Mouse (Mus musculus): Measurements from ENCODE around the gene Gsc2.
A peak's percentile ranks its signal among the peaks of the same experiment; 100 is the strongest.

Gene Gsc2

GRCm38 (mm10) chr16:17922163-17922538 lies 7.3 kb upstream of the Gsc2 start:
- no peak for DNase-seq

GRCm38 (mm10) chr16:17921325-17922162 lies 6.7 kb upstream of the Gsc2 start:
- DNase-seq, result peak; percentile 96 to 97

- DNase-seq, result no peak
These were observed 5.7 kb upstream of the Gsc2 start for GRCm38 (mm10) chr16:17920586-17920985.

GRCm38 (mm10) chr16:17911052-17911595 lies 3.7 kb downstream of the Gsc2 start, which contains the start of gene Ess2:
Gene Ess2, minus strand, starts transcription at chr16:17911348.
- peak; percentile 92 to 93 for DNase-seq

GRCm38 (mm10) chr16:17898462-17898861 lies 16.4 kb downstream of the Gsc2 start, which contains the start of the genes Dgcr2 and Tssk2:
Gene Dgcr2, minus strand, starts transcription at chr16:17898562.
Gene Tssk2, plus strand, starts transcription at chr16:17898637.
- no peak for DNase-seq

GRCm38 (mm10) chr16:17896091-17896490 lies 18.8 kb downstream of the Gsc2 start:
- no peak for DNase-seq

- no peak for DNase-seq
These were observed 20.9 kb downstream of the Gsc2 start, which contains the start of gene Tssk1 for GRCm38 (mm10) chr16:17893923-17894322. Gene Tssk1, plus strand, starts transcription at chr16:17894223.

GRCm38 (mm10) chr16:17892606-17893005 lies 22.3 kb downstream of the Gsc2 start:
- DNase-seq, result peak; percentile 40 to 65

- DNase-seq, result peak; percentile 99
These were observed 23.3 kb downstream of the Gsc2 start, which contains the start of gene Gm20518 for GRCm38 (mm10) chr16:17891567-17891959. Gene Gm20518, minus strand, starts transcription at chr16:17891671.

GRCm38 (mm10) chr16:17890917-17891566 lies 23.8 kb downstream of the Gsc2 start:
- peak; percentile 82 to 86 for DNase-seq

GRCm38 (mm10) chr16:17890342-17890727 lies 24.5 kb downstream of the Gsc2 start:
- DNase-seq, result no peak

GRCm38 (mm10) chr16:17889689-17890341 lies 25.0 kb downstream of the Gsc2 start:
- no peak for DNase-seq

GRCm38 (mm10) chr16:17884116-17884515 lies 30.7 kb downstream of the Gsc2 start:
- no peak for DNase-seq

GRCm38 (mm10) chr16:17882196-17882595 lies 32.7 kb downstream of the Gsc2 start:
- DNase-seq, result no peak

- DNase-seq, result no peak
These were observed 35.3 kb downstream of the Gsc2 start for GRCm38 (mm10) chr16:17879571-17879970.

- DNase-seq, result no peak
These were observed 38.8 kb downstream of the Gsc2 start for GRCm38 (mm10) chr16:17876096-17876495.

- DNase-seq, result no peak
These were observed 39.7 kb downstream of the Gsc2 start for GRCm38 (mm10) chr16:17875174-17875573.

GRCm38 (mm10) chr16:17872995-17873394 lies 41.9 kb downstream of the Gsc2 start:
- no peak for DNase-seq

- DNase-seq, result no peak
These were observed 43.6 kb downstream of the Gsc2 start for GRCm38 (mm10) chr16:17871248-17871647.

- no peak for DNase-seq
These were observed 49.1 kb downstream of the Gsc2 start for GRCm38 (mm10) chr16:17865770-17866169.

- DNase-seq, result no peak
These were observed 49.6 kb downstream of the Gsc2 start for GRCm38 (mm10) chr16:17865293-17865692.
